Mouse (Mus musculus) left cerebral cortex, adult 9 months (tissue): ENCODE results near the gene Atg14.
"Not testable (repeated sequence)": the region's sequence is repeated elsewhere in the genome, so short reads cannot be mapped to it uniquely, and the experiment has no call there.

ENCODE experiments used
- DNase-seq, 2 experiments: peaks; one replicate each; pipeline ENCODE4 v3.0.0; 2022; ENCODE audit warnings: low spot score in 2 of 2

The Atg14 gene

DNA sequence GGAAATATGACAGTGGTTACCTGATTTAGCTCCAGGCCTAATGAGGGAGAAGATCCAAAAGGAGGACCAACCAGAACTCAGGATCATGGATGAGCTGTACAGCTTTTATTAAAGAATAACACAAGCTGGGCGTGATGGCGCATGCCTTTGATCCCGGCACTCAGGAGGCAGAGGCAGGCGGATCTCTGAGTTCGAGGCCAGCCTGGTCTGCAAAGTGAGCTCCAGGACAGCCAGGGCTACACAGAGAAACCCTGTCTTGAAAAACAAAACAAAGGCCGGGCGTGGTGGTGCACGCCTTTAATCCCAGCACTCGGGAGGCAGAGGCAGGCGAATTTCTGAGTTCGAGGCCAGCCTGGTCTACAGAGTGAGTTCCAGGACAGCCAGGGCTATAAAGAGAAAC lies at the start of gene Atg14:
Gene Atg14, minus strand, starts transcription at position 101 of the 400 bp plus-strand sequence.
- not testable (repeated sequence) for DNase-seq

DNA sequence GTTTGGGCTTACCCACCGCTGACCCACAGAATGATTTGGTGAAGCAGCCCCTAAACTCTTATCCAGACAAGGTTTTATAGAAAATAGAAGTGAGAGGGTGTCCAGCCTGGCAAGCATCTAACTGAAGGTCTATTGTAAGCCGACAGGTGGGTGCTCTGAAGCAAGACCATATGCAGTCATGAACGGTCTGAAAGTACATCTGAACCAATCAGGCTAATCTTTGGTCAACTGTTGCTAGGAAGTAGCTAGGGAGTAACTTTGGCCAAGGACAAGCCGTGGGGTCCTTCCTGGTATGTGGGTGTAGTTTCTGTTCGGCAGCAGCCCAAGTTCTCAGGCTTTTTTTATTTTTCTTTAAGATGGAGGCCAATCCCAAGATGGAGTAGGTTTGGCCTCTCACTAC lies 48.4 kb upstream of the Atg14 start:
- DNase-seq: no peak

DNA sequence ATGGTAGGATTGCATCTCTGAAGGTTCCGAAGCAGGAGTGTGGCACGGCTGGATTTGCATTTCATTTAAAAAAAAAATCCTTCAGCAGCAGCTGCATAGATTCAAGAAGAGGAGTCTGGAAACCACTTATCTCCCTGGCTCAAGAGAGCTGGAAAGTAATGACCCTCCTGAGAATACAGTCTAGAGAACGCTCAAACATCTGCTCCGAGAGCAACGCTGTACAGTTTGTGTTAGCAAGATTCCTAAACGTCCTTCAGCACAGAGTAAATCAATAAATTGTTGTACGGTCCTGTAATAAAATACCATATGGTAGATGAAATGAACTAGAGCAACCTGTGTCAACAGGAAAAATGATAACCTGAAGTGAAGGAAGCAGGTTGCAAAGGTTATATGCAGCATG lies 42.8 kb upstream of the Atg14 start:
- no peak for DNase-seq

DNA sequence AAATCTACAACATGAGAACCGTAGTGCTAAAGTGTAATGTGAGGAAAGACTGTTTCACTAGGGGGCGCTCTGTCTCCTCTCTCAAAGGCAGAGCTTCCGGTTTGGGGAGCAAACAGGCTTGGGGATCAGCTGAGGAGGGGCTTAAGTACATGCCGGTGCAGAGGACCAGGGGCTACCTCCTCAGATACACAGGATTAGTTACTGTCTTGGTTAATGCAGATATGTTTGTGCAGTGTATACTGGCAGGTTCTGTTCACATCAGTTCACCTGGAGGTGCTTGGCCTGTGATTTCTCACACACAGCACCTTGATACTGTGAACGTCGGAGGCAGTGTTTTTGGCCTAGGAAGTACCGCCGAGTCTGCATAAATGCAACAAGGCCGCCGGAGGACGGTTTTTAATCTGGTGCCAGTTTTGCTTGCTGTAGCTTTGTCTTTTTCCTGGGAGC lies 27.5 kb upstream of the Atg14 start:
- DNase-seq: peak; percentile 15 to 83

DNA sequence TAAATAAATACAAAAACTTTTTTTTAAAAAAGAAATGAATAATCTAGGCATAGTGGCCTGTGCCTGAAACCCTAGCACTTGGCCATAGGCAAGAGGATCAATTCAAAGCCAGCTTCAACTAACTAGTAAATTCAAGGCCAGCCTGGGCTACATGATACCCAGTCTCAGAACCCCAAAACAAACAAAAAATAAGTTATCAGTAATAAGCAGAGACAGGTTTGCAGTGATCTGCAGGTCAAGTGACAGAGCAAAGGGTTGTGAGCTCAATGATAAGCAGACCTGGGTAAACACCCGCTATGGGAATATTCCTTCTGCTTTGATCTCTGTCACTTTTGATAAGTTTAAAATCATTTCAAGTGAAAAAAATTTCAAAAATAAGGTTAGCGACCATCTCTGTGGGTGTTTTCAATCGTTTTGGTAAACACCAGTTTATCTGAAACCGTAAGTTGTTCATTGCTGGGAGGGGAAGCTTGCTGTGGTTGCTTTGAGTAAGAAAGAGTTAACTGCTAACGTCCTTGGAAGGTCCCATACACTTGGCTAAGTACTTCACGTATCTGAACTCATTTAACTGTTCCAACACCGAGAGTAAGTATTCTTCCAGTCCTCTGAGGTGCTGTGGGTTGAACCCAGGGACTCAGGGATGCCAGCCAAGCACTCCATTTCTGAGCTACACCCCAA lies 24.1 kb upstream of the Atg14 start:
- DNase-seq: no peak

DNA sequence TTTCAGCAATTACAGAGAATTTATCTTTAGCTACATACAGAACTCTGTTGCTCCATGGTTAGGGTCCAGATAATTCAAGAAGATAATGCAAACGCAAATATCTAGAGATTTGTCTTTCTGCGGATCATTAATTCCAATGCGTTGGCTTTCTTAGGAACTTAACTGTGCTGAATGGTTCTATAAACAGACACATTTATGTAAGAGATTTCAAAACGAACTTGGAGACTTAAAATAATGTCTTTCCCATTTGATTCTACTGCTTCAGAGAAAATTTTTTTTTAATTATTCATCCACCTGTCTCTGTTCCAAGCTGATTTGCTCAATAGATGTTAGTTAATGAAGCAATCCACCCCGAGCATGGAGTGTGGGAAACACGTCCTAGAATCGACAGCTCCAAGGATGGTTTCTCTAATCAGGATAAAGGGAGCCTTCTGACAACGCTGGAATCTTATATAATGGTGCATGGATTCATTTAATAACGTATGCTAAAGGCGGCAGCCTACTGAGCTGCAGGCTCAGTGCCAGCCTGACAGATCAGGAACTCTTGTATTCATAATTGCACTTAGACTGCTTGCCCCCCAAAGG lies 20.0 kb upstream of the Atg14 start:
- DNase-seq: peak; percentile 35 to 39

DNA sequence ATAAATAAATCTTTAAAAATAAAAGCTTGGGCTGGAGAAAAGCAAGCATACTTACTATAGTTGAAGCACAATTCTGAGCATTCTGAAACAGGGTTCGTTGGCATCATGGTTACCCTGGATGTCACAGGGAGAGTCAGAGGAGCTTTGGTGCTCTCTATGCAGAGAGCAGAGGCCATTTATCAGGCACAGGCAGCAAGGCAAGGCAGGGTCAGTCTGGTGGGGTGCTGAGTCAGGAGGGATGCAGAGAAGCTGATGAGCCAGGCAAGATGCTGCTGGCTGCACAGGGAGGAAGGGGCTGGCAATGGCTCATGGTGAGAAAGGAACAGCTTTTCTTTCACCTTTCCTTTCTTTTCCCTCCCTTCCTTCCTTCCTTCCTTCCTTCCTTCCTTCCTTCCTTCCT lies 19.0 kb upstream of the Atg14 start:
- DNase-seq: no peak

DNA sequence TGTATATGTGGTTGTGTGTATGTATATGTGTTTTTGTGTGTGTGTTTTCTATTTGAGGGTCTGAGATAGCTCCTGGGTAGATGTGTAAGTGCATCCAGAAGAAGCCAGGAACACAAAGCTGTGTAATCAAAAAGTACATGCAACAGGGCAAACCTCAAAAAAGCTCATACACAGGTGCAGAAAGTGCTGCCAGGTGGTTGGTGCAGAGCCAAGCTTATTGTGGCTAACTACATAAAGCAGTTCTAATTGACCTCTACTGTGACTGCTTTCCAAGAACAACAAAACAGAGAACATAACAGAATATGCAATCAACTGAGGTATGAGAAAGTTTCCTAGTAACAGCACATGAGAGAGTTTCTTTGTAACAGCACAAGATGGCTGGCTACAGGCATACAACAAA lies 13.9 kb upstream of the Atg14 start:
- DNase-seq: no peak

DNA sequence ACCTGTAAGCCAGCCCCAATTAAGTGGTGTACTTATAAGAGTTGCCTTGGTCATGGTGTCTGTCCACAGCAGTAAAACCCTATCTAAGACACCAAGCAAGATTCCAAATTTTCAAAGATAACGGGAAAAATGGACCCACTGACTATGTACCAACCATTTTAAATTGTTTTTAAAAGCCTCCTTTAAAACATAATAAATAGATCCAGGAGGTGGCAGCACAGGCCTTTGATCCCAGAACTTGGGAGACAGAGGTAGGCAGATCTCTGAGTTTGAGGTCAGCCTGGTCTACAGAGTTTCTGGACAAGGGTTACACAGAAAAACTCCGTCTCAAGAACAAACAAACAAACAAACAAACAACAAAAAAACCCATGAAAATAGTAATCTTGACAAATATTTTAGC lies 11.2 kb upstream of the Atg14 start:
- DNase-seq: peak in 1 of 2 experiments; percentile 18

DNA sequence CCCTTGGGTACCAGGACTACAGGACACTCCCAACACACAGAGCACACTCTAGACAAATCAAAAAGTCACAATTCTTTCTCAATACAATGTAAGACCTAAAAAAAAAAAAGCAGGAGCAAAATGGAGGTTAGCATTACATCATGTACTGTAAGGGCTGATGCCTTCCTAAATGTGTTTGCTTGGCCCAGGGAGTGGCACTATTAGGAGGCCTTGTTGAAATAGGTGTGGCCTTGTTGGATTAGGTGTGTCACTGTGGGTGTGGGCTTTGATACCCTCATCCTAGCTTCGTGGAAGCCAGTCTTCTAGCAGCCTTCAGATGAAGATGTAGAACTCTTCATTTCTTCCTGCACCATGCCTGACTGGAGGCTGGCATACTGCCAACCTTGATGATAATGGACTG lies 10.8 kb upstream of the Atg14 start:
- DNase-seq: no peak

DNA sequence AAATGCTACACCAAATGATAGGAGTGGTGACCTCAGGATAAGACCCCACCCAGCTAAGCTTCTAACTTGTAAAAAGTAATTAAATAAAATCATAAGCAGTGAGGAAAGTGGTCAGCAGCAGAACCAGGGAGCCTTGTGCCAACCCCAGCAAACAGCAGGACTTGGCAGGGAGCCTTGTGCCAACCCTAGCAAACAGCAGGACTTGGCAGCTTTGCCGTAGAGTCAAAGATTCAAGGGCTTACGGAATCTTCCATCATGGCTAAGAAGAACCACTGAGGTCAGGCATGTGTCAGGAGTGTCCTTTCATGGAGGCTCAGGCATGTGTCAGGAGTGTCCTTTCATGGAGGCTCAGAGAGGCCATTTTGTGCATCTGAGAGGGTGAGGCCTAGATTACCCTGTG lies 7.6 kb upstream of the Atg14 start:
- DNase-seq: no peak

DNA sequence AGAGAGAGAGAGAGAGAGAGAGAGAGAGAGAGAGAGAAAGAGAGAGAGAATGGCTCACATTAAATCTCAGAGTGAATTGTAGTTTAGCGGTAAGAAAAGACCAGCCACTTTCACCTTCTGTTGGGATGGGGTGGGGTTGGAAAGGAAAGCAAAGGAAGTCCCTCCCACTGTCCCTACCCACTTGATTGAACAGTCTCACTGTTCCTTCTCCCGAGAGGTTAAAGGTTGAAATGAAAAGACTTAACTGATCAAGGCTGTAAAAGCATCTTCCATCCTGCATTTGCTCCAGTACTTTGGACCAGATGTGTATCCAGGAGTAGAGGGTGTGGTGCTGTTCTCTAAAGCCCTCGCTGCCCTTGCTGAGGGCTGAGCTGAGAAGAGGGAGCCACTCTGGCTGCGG lies 6.2 kb upstream of the Atg14 start:
- DNase-seq: no peak

DNA sequence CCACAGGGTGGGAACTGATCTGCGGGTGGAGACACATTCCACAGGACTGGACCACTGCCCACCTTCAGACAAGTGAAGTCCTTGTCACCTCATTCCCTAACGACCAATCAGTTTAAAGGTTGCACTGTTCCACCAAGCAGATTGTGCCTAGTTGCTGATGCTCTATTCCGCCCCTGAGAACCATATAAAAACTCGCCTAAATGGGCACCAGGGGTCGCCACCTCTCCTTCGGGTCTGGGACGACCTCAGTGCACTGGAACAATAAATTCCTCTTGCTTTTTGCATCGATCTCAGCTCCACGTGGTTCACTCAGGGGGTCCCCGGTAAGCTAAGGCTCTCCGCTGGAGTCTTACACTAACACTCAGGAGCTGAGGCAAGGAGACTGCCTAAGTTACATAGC lies 4.3 kb upstream of the Atg14 start:
- no peak for DNase-seq

DNA sequence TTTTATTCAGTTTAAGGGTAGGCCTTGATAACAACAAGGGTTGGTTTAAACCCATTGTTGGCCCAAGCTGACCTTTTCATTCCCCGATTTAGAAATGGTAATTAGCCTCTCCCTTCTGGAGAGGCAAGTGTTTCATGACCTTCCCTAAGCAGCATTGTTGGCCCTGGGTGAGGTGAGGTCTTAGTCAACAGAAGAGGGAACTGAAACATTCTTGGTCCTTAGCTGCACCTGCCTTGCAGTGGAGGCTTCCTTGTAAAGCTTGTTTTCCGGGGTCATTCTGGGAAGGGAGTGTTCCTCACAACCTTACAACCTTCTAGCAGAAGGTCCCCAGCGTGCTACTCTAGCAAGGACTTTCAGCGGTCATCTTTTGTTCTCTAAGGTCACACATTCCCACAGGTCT lies 2.3 kb upstream of the Atg14 start:
- no peak for DNase-seq

DNA sequence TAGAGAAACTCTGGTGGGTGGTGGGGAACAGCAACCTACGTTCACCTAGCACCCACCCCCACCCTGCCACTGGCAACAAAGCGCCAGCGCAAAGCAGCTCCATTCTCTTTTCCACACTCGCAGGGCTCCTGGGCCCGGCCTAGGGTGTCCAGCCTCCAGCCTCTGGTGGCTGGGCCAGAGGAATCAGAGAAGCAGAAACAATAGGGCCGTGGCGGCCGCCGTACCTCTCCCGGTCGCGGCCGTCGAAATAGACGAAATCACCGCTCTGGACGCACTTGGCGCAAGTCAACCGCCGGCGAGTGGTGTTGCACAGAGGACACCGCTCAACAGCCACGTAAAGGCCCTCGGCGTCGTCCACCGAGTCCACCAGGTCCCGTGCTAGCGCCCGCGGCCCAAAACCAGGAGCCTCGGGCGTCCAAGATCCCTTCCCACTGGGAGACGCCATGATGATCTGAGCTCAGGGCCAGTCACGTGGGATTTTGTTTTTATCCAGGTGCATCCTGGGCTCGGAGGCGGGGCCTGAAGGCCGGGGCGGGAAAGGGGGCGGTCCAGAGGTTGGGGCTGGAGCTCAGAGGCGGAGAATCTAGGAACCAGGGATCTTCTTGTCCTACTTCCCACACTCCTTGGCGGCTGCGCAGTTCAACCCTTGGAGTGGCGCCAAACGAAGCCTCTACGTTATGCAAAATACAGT lies 2.3 kb downstream of the Atg14 start:
- DNase-seq: peak; percentile 89 to 96

DNA sequence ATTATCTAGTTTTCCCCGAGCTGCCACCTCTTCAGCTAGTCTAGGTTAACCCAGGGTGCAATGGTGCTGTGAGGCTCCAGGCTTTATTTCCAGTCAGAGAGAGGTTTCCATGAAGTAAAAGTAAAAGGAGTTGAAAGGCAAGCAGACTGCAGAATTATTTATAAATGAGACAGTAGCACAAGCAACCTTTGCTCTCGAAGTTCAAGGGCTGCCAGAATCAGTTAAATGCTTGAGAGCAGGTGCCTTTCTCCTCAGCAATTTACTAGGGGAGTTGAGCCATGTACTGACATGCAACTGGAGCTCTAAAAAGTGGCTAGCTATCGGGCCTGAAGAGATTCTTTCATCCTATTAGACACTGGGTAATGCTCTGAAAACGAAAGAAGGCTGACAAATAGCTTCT lies 7.3 kb downstream of the Atg14 start:
- DNase-seq: no peak

DNA sequence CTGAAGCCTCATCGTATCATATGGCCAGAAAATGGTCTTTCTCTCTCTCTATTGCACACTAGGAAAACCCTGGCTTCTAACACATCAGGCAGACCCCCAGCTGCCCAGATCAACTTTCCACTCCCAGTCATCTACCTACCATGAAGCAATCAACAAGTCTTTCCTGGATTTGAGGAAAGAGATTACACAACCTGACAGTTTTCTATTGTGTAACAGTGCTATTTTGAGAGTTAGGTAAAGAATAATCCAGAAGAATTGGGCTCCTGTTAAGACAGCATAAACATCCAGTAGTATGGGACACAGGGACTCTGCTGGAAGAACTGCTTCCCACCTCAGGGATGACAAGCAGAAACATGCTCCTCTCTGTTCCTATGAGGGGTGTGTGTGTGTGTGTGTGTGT lies 7.9 kb downstream of the Atg14 start:
- no peak for DNase-seq

DNA sequence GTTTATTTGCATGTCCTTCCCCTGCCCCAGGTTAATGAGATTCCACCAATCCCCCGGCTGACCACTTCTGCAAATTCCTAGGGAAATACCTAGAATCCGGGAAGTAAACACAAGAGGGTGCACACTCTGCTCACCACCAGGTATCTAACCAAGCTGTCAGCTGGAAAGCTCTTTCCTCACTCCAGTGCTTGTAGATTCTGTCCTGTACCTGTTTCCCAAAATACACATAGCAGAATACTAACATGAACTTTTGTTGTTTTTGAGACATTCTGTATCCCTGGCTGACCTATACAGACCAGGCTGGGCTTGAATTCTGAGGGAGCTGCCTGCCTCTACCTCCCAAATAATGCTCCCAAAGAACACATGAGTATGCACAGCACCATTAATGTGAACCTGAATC lies 9.7 kb downstream of the Atg14 start:
- DNase-seq: no peak

DNA sequence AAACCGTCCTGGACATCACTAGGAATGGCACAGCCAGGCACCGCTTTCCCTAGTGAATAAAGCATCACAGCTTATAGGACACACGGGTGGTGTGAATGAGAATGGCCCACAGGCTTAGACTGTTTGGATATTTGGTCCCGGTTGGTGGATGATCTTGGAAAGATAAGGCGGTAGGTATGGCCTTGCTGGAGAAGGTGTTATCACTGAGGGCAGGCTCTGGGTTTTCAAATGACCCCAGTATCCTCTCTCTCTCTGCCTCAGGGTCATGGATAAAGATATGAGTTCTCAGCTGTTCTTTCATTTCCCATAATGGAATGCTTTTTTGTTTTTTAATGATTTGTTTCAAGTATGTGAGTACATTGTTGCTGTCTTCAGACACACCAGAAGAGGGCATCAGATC lies 15.2 kb downstream of the Atg14 start:
- DNase-seq: no peak

DNA sequence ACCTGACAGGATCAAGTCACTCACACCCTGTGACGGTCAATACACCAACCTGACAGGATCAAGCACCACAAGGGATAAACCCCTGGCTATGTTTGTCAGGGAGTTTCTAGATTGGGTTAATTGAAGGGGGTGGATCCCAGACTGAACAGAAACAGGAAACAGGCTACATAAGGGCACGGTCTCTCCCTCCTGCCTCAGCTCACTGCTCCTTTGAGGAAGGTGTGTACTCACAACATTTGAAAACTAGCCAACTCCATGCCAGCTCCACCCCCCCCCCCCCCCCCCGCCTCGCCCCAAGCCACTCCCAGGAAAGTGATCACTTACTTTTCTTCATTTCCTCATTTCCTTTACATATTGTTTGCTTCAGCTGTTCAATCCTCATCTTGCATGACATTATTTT lies 16.2 kb downstream of the Atg14 start:
- no peak for DNase-seq

DNA sequence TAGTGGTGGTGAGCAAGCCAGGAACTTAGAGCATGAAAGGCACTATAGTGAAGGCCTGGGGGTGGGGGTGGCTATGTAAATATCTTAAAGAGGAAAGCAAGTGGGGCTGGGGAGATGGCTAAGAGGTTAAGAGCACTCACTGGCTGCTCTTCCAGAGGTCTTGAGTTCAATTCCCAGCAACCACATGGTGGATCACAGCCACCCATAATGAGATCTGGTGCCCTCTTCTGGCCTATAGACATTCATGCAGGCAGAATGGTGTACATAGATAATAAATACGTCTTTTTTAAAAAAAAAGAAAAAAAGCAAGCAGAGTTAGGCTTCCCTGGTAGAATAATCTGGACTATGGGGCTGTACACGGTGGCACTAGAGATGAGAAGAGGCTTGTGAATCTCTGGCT lies 17.1 kb downstream of the Atg14 start:
- DNase-seq: no peak

DNA sequence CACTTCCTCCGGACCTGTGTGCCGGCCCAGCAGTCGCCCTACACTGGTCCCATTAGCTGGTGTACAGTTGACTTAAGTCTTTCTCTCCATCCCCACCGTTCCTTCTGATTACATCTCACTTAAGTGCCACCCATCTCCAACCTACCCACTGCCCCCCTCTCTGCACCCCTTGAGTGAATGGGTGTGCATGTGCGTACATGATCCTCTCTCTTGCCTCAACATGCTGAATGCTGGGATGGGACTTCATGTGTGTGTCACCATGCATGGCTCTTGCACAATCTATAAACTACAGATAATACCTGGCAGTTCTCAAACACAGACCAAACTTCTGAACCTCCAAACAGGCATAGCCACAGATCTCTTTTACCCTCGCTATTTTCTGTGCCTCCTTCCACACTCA lies 18.8 kb downstream of the Atg14 start:
- no peak for DNase-seq

DNA sequence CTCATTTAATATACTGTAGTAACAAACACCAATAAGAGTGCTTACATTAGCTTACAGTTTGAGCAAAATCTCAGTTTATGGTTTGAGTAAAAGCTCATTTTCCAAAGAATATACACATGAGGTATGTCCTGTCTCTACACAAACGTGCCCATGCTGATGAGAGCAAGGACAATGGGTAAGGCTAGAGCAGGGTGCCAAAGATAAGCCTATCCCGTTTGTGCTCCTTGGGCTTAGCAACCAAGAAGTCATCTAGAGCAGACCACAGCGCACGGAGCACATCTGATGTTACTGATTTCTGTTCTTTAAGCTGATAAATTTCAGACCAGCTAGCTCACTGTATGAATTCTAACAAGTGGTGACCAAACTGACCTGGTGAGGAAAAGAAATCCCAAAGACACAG lies 25.6 kb downstream of the Atg14 start:
- DNase-seq: no peak
